20 mouse cellular contexts compared by ENCODE assay signal in genomic region chr11:5856479-5857130, GRCm38 (mm10). TPM values are rescaled to one million over a fixed set of nuclear protein-coding genes. Genes with fewer than 3 reads are reported as not detected.
DNase-seq lines count a peak whose midpoint lies in the region; ATAC-seq and TF ChIP-seq lines count a peak whose summit lies in the region.
"Had no signal": no experiment of that assay in that cellular context is flagged by ENCODE, and none has a peak within 500 bp of the region (broad histone marks: within the 10 kb centered on the region; RNA-seq: fewer than 3 reads in every experiment).

No protein-coding gene starts in this region.

- no peak overlapping the region for H3K4me2 ChIP-seq in hindbrain, postnatal 0 days (ENCODE audit: low read depth, low read length)
- H3K4me2 ChIP-seq in embryonic facial prominence, embryonic 14.5 days (ENCODE audit: low read depth, low read length): no peak overlapping the region
- H3K4me2 ChIP-seq: forebrain, embryonic 15.5 days; hindbrain, embryonic 14.5 days; kidney, embryonic 15.5 days; liver, embryonic 12.5 days had no signal

- peak overlapping the region; percentile 33; the same call in 1 of the 2 replicates for H3K27ac ChIP-seq in hindbrain, postnatal 0 days
- no peak overlapping the region for H3K27ac ChIP-seq in hindbrain, embryonic 10.5 days
- H3K27ac ChIP-seq in embryonic facial prominence, embryonic 14.5 days (replicated peaks; ENCODE audit: low read depth, low read length): peak overlapping the region; percentile 77
- 0 out of 2 replicates have a peak overlapping the region, but pooled peaks have one; percentile 18 for H3K27ac ChIP-seq in olfactory bulb, adult 2 months (ENCODE audit: insufficient read depth, low read depth, low read length)
- H3K27ac ChIP-seq: forebrain, embryonic 15.5 days; hindbrain, embryonic 14.5 days; kidney, embryonic 15.5 days; liver, embryonic 12.5 days had no signal

- no peak overlapping the region for H3K4me3 ChIP-seq in hindbrain, postnatal 0 days (ENCODE audit: low read length)
- H3K4me3 ChIP-seq in hindbrain, embryonic 10.5 days: no peak overlapping the region
- no peak overlapping the region for H3K4me3 ChIP-seq in embryonic facial prominence, embryonic 14.5 days (ENCODE audit: low read depth, low read length)
- H3K4me3 ChIP-seq in olfactory bulb, adult 2 months (ENCODE audit: insufficient read depth, low read depth, low read length): no peak overlapping the region
- H3K4me3 ChIP-seq: erythroblast, embryonic 14.5 days; forebrain, embryonic 15.5 days; kidney, embryonic 15.5 days; liver, embryonic 12.5 days had no signal

- H3K36me3 ChIP-seq in hindbrain, postnatal 0 days (ENCODE audit: insufficient read depth, low read length): no peaks in the 10 kb centered on the region
- no peaks in the 10 kb centered on the region for H3K36me3 ChIP-seq in hindbrain, embryonic 10.5 days
- H3K36me3 ChIP-seq in embryonic facial prominence, embryonic 14.5 days (ENCODE audit: control insufficient read depth, insufficient read depth, low read length): no peaks in the 10 kb centered on the region
- H3K36me3 ChIP-seq: forebrain, embryonic 15.5 days; kidney, embryonic 15.5 days; liver, embryonic 12.5 days had no signal

- DNase-seq in gastrocnemius, adult 18-20 months (ENCODE audit: low spot score): peak; percentile 42
- no peak for DNase-seq in gastrocnemius, postnatal 36 days
- no peak for DNase-seq in hindbrain, postnatal 0 days (ENCODE audit: low spot score)
- DNase-seq in hindbrain, embryonic 10.5 days (ENCODE audit: low spot score): no peak
- DNase-seq in embryonic facial prominence, embryonic 14.5 days (ENCODE audit: low spot score): no peak
- DNase-seq in kidney, adult 8-10 months: no peak
- DNase-seq: adrenal gland, adult 8-10 months; cerebellum, adult 9-10 months; lung, adult 2 months had no signal

- H3K9ac ChIP-seq in hindbrain, postnatal 0 days (replicated peaks; ENCODE audit: low read length): no peak overlapping the region
- no peak overlapping the region for H3K9ac ChIP-seq in embryonic facial prominence, embryonic 14.5 days (ENCODE audit: low read depth, low read length)
- H3K9ac ChIP-seq: forebrain, embryonic 15.5 days; kidney, embryonic 15.5 days; liver, embryonic 12.5 days had no signal

- intact Hi-C loops in gastrocnemius, postnatal 36 days (cut with DNase I): no loop called here

- TF ChIP-seq CTCF in hindbrain, postnatal 0 days (IDR thresholded peaks at IDR 0.05; ENCODE audit: low read depth): no peak
- TF ChIP-seq CTCF in olfactory bulb, adult 2 months (IDR thresholded peaks at IDR 0.05; ENCODE audit: insufficient read depth, low read depth, low read length): no peak

- no peak for TF ChIP-seq POLR2A in olfactory bulb, adult 2 months (IDR thresholded peaks at IDR 0.05; ENCODE audit: insufficient read depth, low read depth, low read length)

- no peak for ATAC-seq in hindbrain, postnatal 0 days
- ATAC-seq in embryonic facial prominence, embryonic 14.5 days (ENCODE audit: low read depth): no peak
- ATAC-seq in activated CD4-positive, CD25-positive, alpha-beta regulatory T cell, adult 4 months: no peak
- ATAC-seq: forebrain, embryonic 15.5 days; liver, embryonic 12.5 days had no signal

- H3K27me3 ChIP-seq in hindbrain, postnatal 0 days (ENCODE audit: insufficient read depth, low read length): peaks cover 6% of the 10 kb centered on the region; the same call in 1 of the 2 replicates
- peaks cover 23% of the 10 kb centered on the region for H3K27me3 ChIP-seq in hindbrain, embryonic 10.5 days (ENCODE audit: insufficient read depth, poor library complexity, severe bottlenecking)
- peaks cover 9% of the 10 kb centered on the region; the same call in 1 of the 2 replicates for H3K27me3 ChIP-seq in embryonic facial prominence, embryonic 14.5 days (replicated peaks; ENCODE audit: control insufficient read depth, insufficient read depth, low read length)

- peaks cover 6% of the 10 kb centered on the region; the same call in 1 of the 2 replicates for H3K4me1 ChIP-seq in hindbrain, postnatal 0 days (ENCODE audit: insufficient read depth, low read length)
- H3K4me1 ChIP-seq in hindbrain, embryonic 10.5 days (replicated peaks): peaks cover 12% of the 10 kb centered on the region
- H3K4me1 ChIP-seq in embryonic facial prominence, embryonic 14.5 days (ENCODE audit: control insufficient read depth, insufficient read depth, low read length): peaks cover 20% of the 10 kb centered on the region
- H3K4me1 ChIP-seq in olfactory bulb, adult 2 months (ENCODE audit: control insufficient read depth, insufficient read depth, low read length): peaks cover 13% of the 10 kb centered on the region

- 77% methylated on average over 8 of the region's 8 CpGs for WGBS in hindbrain, postnatal 0 days
- 82% methylated on average over 8 of the region's 8 CpGs for WGBS in hindbrain, embryonic 10.5 days
- WGBS in embryonic facial prominence, embryonic 14.5 days: 71% methylated on average over 8 of the region's 8 CpGs
- WGBS in olfactory bulb, adult 2 months: 78% methylated on average over 8 of the region's 8 CpGs

- H3K9me3 ChIP-seq in hindbrain, postnatal 0 days (ENCODE audit: low read length): no peaks in the 10 kb centered on the region
- 0 out of 2 replicates have a peak, but pooled peaks cover 9% of the 10 kb centered on the region for H3K9me3 ChIP-seq in hindbrain, embryonic 10.5 days
- H3K9me3 ChIP-seq in embryonic facial prominence, embryonic 14.5 days (ENCODE audit: control insufficient read depth, low read length): no peaks in the 10 kb centered on the region
- H3K9me3 ChIP-seq: forebrain, embryonic 15.5 days; kidney, embryonic 15.5 days had no signal

RNA-seq across cellular contexts. Expression of gene Aebp1, which starts 5.1 kb away (rescaled TPM):
- total RNA-seq in gastrocnemius, adult 18-20 months (2021): 10 to 100 TPM; 61.2 to 83.6 TPM
- total RNA-seq in gastrocnemius, postnatal 36 days (2021): 10 to 100 TPM; 28.2 to 55.2 TPM
- total RNA-seq in hindbrain, postnatal 0 days (2014; rRNA removed): 21.2 and 24.9 TPM in 2 replicates
- polyA plus RNA-seq in hindbrain, postnatal 0 days (2015; fragmentation: Nextera tagmentation; extraction: Ambion mirVana): 30.6 and 33.3 TPM in 2 replicates
- 12.5 and 24.3 TPM in 2 replicates for polyA plus RNA-seq in hindbrain, embryonic 10.5 days (2016; fragmentation: Nextera tagmentation; extraction: Ambion mirVana)
- polyA plus RNA-seq in embryonic facial prominence, embryonic 14.5 days (2014; fragmentation: Nextera tagmentation; extraction: Ambion mirVana): 68.8 and 73.6 TPM in 2 replicates
- not detected in 2 replicates for polyA plus RNA-seq in olfactory bulb, adult 2 months (2012; ENCODE audit: insufficient read depth, insufficient read length, low replicate concordance, missing spikeins)
- polyA plus RNA-seq in activated CD4-positive, CD25-positive, alpha-beta regulatory T cell, adult 4 months (2017; shearing (Covaris generic)): under 1 TPM in 1 of 2 experiments, not detected in 1; 0.56 TPM
- total RNA-seq: neutrophil, adult 5-6 weeks had no signal

RNA-seq across cellular contexts. Expression of gene Polm, which starts 18.8 kb away (rescaled TPM):
- total RNA-seq in gastrocnemius, adult 18-20 months (2021): 1 to 10 TPM; 2.0 to 2.3 TPM
- 1 to 10 TPM; 1.9 to 2.3 TPM for total RNA-seq in gastrocnemius, postnatal 36 days (2021)
- 4.9 and 14.7 TPM in 2 replicates for total RNA-seq in hindbrain, postnatal 0 days (2014; rRNA removed)
- 6.2 and 7.2 TPM in 2 replicates for polyA plus RNA-seq in hindbrain, postnatal 0 days (2015; fragmentation: Nextera tagmentation; extraction: Ambion mirVana)
- polyA plus RNA-seq in hindbrain, embryonic 10.5 days (2016; fragmentation: Nextera tagmentation; extraction: Ambion mirVana): 9.5 and 10.3 TPM in 2 replicates
- polyA plus RNA-seq in embryonic facial prominence, embryonic 14.5 days (2014; fragmentation: Nextera tagmentation; extraction: Ambion mirVana): 6.0 and 7.9 TPM in 2 replicates
- polyA plus RNA-seq in olfactory bulb, adult 2 months (2012; ENCODE audit: insufficient read depth, insufficient read length, low replicate concordance, missing spikeins): not detected in 2 replicates
- 10 to 100 TPM; 20.6 to 22.5 TPM for polyA plus RNA-seq in activated CD4-positive, CD25-positive, alpha-beta regulatory T cell, adult 4 months (2017; shearing (Covaris generic))

RNA-seq across cellular contexts. Expression of gene Pold2, which starts 21.5 kb away (rescaled TPM):
- total RNA-seq in gastrocnemius, adult 18-20 months (2021): 10 to 100 TPM; 44.5 to 45.6 TPM
- 10 to 100 TPM; 34.5 to 37.1 TPM for total RNA-seq in gastrocnemius, postnatal 36 days (2021)
- 32.9 and 36.6 TPM in 2 replicates for total RNA-seq in hindbrain, postnatal 0 days (2014; rRNA removed)
- 49.5 and 51.6 TPM in 2 replicates for polyA plus RNA-seq in hindbrain, postnatal 0 days (2015; fragmentation: Nextera tagmentation; extraction: Ambion mirVana)
- 137 and 152 TPM in 2 replicates for polyA plus RNA-seq in hindbrain, embryonic 10.5 days (2016; fragmentation: Nextera tagmentation; extraction: Ambion mirVana)
- polyA plus RNA-seq in embryonic facial prominence, embryonic 14.5 days (2014; fragmentation: Nextera tagmentation; extraction: Ambion mirVana): 83.2 and 98.3 TPM in 2 replicates
- polyA plus RNA-seq in olfactory bulb, adult 2 months (2012; ENCODE audit: insufficient read depth, insufficient read length, low replicate concordance, missing spikeins): not detected in 2 replicates
- polyA plus RNA-seq in activated CD4-positive, CD25-positive, alpha-beta regulatory T cell, adult 4 months (2017; shearing (Covaris generic)): 10 to 100 TPM; 20.6 to 26.9 TPM

RNA-seq across cellular contexts. Expression of gene Myl7, which starts 42.0 kb away (rescaled TPM):
- total RNA-seq in gastrocnemius, adult 18-20 months (2021): not detected
- total RNA-seq in gastrocnemius, postnatal 36 days (2021): not detected
- 0.79 TPM in 1 of 2 replicates, not detected in the other for total RNA-seq in hindbrain, postnatal 0 days (2014; rRNA removed)
- polyA plus RNA-seq in hindbrain, postnatal 0 days (2015; fragmentation: Nextera tagmentation; extraction: Ambion mirVana): not detected in 2 replicates
- polyA plus RNA-seq in hindbrain, embryonic 10.5 days (2016; fragmentation: Nextera tagmentation; extraction: Ambion mirVana): 2.6 and 14.6 TPM in 2 replicates
- 0.63 and 1.5 TPM in 2 replicates for polyA plus RNA-seq in embryonic facial prominence, embryonic 14.5 days (2014; fragmentation: Nextera tagmentation; extraction: Ambion mirVana)
- polyA plus RNA-seq in olfactory bulb, adult 2 months (2012; ENCODE audit: insufficient read depth, insufficient read length, low replicate concordance, missing spikeins): not detected in 2 replicates
- polyA plus RNA-seq in activated CD4-positive, CD25-positive, alpha-beta regulatory T cell, adult 4 months (2017; shearing (Covaris generic)): not detected
- total RNA-seq: layer of hippocampus, postnatal 25 days; left cerebral cortex, postnatal 14 days; neutrophil, adult 5-6 weeks had no signal
- polyA plus RNA-seq: hindbrain, embryonic 14.5 days; midbrain, embryonic 16.5 days had no signal

RNA-seq across cellular contexts. Expression of gene Pgam2, which starts 53.1 kb away (rescaled TPM):
- 1,000 to 10,000 TPM; 2,496 to 2,633 TPM for total RNA-seq in gastrocnemius, adult 18-20 months (2021)
- 1,000 to 10,000 TPM; 3,227 to 4,326 TPM for total RNA-seq in gastrocnemius, postnatal 36 days (2021)
- total RNA-seq in hindbrain, postnatal 0 days (2014; rRNA removed): 1.4 and 2.0 TPM in 2 replicates
- 2.8 and 3.4 TPM in 2 replicates for polyA plus RNA-seq in hindbrain, postnatal 0 days (2015; fragmentation: Nextera tagmentation; extraction: Ambion mirVana)
- polyA plus RNA-seq in hindbrain, embryonic 10.5 days (2016; fragmentation: Nextera tagmentation; extraction: Ambion mirVana): 5.7 and 6.5 TPM in 2 replicates
- polyA plus RNA-seq in embryonic facial prominence, embryonic 14.5 days (2014; fragmentation: Nextera tagmentation; extraction: Ambion mirVana): 157 and 228 TPM in 2 replicates
- polyA plus RNA-seq in olfactory bulb, adult 2 months (2012; ENCODE audit: insufficient read depth, insufficient read length, low replicate concordance, missing spikeins): not detected in 2 replicates
- polyA plus RNA-seq in activated CD4-positive, CD25-positive, alpha-beta regulatory T cell, adult 4 months (2017; shearing (Covaris generic)): 1 to 10 TPM; 1.3 to 1.5 TPM
- total RNA-seq: adrenal gland, adult 8-10 months had no signal
- polyA plus RNA-seq: erythroblast, embryonic 14.5 days had no signal
